Mouse (Mus musculus): ENCODE results near the gene Pdap1. TPM values are rescaled to one million over a fixed set of nuclear protein-coding genes. Genes with fewer than 3 reads are reported as not detected.
"Not testable (repeated sequence)": the region's sequence is repeated elsewhere in the genome, so short reads cannot be mapped to it uniquely, and the experiment has no call there.

Gene Pdap1
- total RNA-seq, 2 experiments from 2014 or later = 93.9 to 102 TPM

- intact Hi-C loops (cut with DNase I) = no loop called here
- DNase-seq (ENCODE audit: low spot score in 2 of 2) = no peak
Observed at GRCm38 (mm10) chr5:145123396-145123795, 16.6 kb downstream of the Pdap1 start.

GRCm38 (mm10) chr5:145120921-145121320 is 19.1 kb downstream of the Pdap1 start:
- intact Hi-C loops (cut with DNase I) = no loop called here
- DNase-seq (ENCODE audit: low spot score in 2 of 2) = no peak

GRCm38 (mm10) chr5:145119385-145119784 is 20.7 kb downstream of the Pdap1 start:
- no peak for DNase-seq (ENCODE audit: low spot score in 2 of 2)
- intact Hi-C loops (cut with DNase I) = no loop called here

GRCm38 (mm10) chr5:145118461-145118860 is 21.6 kb downstream of the Pdap1 start:
- no peak for DNase-seq (ENCODE audit: low spot score in 2 of 2)
- intact Hi-C loops (cut with DNase I) = no loop called here

- DNase-seq (ENCODE audit: low spot score in 2 of 2) = no peak
- intact Hi-C loops (cut with DNase I) = no loop called here
Observed at GRCm38 (mm10) chr5:145118005-145118404, 22.0 kb downstream of the Pdap1 start.

DNA sequence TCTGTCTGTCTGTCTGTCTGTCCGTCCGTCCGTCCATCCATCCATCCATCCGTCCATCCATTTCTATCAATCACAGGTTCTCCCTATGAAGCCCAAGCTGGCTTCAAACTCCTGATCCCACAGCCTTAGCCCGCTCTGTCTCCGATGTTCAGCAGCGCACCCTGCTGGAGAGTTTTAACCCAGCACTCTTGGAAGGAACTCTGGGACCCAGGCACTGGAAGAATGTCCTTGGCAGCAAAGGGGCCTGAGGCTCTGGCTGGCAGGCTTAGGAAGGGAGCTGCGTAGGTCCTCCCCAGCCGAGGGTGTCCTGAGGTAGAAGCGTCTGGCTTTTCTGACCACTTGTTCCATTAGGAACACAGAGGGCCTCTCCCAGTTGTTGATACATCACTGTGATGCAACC is 23.1 kb downstream of the Pdap1 start:
- intact Hi-C loops (cut with DNase I) = no loop called here
- DNase-seq (ENCODE audit: low spot score in 2 of 2) = no peak

DNA sequence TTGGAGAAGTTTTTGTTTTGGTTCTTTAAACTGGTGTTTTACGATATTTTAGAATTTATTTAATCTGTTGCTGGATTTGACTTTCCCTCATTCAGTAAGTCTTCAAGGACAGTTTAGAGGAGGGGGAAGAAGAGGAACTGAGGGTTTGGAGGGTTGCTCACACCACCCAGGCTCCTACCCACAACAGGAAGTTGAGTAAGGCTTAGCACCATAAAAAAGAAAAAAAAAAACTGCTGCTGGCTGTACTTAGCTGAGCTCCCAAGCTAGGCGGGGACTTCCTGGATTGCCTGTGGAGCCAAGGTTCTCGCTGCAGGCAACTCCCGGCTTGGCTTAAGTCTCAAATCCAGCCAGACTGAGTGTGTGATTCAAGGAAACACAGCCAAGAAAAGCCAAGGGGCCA is 23.7 kb downstream of the Pdap1 start:
- intact Hi-C loops (cut with DNase I) = no loop called here
- no peak for DNase-seq (ENCODE audit: low spot score in 2 of 2)

GRCm38 (mm10) chr5:145115736-145116135 is 24.3 kb downstream of the Pdap1 start:
- intact Hi-C loops (cut with DNase I) = no loop called here

DNA sequence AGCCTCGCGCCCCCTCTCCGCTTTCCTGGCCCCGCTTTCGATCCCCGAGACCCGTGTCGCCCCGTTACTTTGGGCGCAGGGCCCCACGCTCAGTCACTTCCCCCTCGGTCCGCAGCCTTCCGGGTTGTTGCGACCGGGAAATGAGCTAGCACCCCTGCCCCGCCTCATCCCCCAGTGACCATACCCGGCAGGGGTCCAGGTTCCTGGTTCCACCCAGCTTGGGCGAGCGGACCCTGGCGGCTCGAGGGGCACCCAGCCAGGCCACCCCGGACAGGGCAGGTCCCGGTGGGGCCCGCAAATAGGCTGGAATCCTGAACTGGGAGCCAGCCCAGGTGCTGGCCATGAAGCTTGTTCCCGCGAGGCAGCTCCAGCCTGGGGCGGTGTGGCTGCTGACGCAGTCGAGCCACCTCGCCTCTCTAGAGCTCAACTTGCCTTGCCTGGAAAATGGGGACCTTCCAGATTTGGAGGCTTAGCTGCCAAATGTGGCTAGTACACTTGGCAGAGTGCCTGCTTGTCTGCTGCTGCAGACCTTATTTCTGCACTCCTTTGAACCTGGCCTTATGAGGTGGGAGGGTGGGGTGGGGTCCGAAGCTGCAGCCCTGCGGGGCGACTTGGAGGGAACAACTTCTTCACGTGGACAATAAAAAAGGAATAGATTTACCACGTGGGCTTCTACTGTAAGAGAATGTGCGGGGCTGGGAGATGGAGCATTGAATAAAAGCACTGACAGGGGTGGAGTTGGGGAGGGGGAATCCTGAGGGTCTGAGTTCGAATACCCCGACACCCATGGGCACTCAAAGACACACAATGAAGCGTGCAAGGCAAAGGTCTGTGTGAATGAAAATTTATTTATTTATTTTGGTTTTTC is 25.2 kb downstream of the Pdap1 start:
- intact Hi-C loops (cut with DNase I) = no loop called here

More at GRCm38 (mm10) chr5:145115736-145116135, 24.3 kb downstream of the Pdap1 start:
- DNase-seq (ENCODE audit: low spot score in 2 of 2) = no peak

GRCm38 (mm10) chr5:145114071-145114605 is 25.9 kb downstream of the Pdap1 start, which contains the start of gene Arpc1b:
Gene Arpc1b, plus strand, starts transcription at chr5:145114215.
- DNase-seq (ENCODE audit: low spot score in 2 of 2) = no peak
- intact Hi-C loops (cut with DNase I) = no loop called here

More for the DNA sequence above, 25.2 kb downstream of the Pdap1 start:
- no peak for DNase-seq (ENCODE audit: low spot score in 2 of 2)

DNA sequence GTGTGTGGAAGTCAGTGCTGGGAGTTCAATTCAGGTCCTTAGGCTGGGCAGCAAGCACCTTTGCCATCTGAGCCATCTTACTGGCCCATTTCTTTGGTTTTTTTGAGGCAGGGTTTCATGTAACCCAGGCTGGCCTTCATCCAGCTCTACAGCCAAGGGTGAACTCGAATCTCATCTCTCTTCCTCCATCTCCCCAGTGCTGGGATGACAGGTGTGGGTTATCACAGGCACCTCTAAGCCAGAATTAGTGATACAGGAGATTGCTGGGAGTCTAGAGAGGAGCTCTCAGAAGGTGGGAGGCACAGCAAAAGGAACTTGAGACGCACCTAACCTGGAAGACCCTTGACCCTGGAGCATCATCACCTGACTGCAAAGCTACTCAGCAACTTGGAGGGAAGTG is 26.6 kb downstream of the Pdap1 start:
- intact Hi-C loops (cut with DNase I) = no loop called here
- DNase-seq (ENCODE audit: low spot score in 2 of 2) = no peak

- intact Hi-C loops (cut with DNase I) = no loop called here
Observed at GRCm38 (mm10) chr5:145112566-145112965, 27.5 kb downstream of the Pdap1 start.

GRCm38 (mm10) chr5:145110401-145110800 is 29.6 kb downstream of the Pdap1 start:
- intact Hi-C loops (cut with DNase I) = no loop called here
- DNase-seq (ENCODE audit: low spot score in 2 of 2) = no peak

More at GRCm38 (mm10) chr5:145112566-145112965, 27.5 kb downstream of the Pdap1 start:
- DNase-seq (ENCODE audit: low spot score in 2 of 2) = no peak

DNA sequence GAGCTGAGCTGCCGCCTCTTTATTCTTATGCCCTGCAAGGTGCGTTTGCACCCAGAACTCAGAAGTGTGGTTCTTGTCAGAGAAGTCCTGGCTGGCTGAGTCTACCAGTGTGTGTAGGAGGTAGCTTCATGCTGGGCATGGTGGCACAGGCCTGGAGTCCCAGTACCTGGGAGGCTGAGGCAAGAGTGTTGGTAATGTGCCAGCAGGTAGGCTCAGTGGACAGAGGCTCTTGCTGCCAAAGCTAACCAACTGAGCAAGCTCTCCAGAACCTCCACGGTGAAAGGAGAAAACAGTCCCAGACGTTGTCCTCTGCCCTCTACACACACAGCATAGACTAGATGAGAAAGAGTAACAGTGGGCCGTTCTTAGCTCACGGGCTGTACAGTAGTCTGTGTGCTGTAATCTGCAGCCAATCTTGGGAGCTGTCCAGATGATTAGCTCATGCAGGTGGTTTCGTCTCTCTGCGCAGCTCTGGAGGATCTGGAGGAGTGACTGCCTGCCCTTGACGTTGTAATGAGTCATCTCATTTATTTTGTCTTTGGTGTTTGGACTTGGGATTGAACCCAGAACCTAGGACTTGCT is 34.3 kb downstream of the Pdap1 start:
- no peak for DNase-seq (ENCODE audit: low spot score in 2 of 2)
- intact Hi-C loops (cut with DNase I) = no loop called here

- intact Hi-C loops (cut with DNase I) = no loop called here
- no peak for DNase-seq (ENCODE audit: low spot score in 2 of 2)
Observed at GRCm38 (mm10) chr5:145104328-145104727, 35.7 kb downstream of the Pdap1 start.

- intact Hi-C loops (cut with DNase I) = no loop called here
- DNase-seq (ENCODE audit: low spot score in 2 of 2) = no peak
Observed at GRCm38 (mm10) chr5:145102706-145103105, 37.3 kb downstream of the Pdap1 start.

- DNase-seq (ENCODE audit: low spot score in 2 of 2); intact Hi-C loops (cut with DNase I): not testable (repeated sequence)
Observed at GRCm38 (mm10) chr5:145101451-145101850, 38.6 kb downstream of the Pdap1 start.

GRCm38 (mm10) chr5:145100960-145101359 is 39.1 kb downstream of the Pdap1 start:
- DNase-seq (ENCODE audit: low spot score in 2 of 2) = no peak
- intact Hi-C loops (cut with DNase I) = no loop called here

DNA sequence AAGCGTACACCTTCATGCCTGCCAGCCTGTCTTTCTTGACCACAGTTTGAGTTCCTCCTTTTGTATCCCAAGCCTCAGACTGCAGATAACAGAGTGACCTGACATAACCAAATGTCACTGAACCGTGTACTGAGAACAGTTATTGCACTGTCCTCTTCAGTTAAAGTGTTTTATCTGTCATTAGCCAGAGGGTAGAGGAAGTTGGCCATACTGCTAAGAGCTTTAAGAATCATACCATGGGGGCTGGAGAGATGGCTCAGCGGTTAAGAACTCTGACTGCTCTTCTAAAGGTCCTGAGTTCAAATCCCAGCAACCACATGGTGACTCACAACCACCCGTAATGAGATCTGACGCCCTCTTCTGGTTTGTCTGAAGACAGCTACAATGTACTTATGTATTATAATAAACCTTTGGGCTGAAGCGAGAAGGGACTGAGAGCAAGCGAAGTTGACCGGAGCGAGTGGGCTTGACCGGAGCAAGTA is 41.7 kb downstream of the Pdap1 start:
- intact Hi-C loops (cut with DNase I) = no loop called here
- DNase-seq (ENCODE audit: low spot score in 2 of 2) = no peak

- DNase-seq (ENCODE audit: low spot score in 2 of 2) = no peak
- intact Hi-C loops (cut with DNase I) = no loop called here
Observed at GRCm38 (mm10) chr5:145096195-145096594, 43.8 kb downstream of the Pdap1 start.

DNA sequence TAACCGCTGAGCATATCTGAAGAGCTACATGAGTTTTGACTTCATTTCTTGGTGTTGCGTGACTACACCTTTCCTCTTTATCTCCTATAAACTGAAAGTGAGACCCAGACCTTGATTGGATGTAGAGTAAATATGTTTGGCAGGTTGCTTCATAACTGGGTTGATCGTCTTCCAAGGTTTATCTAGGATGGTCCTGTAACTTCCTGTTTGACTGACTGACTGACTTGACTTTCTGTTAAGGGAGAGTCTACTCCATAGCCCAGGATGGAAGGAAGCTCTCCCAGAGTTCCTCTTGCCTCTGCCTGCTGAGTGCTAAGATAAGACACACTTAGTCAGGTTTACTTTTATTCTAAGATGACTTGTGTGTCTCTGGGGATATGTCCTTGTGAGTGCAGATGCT is 50.2 kb downstream of the Pdap1 start:
- intact Hi-C loops (cut with DNase I) = no loop called here
- no peak for DNase-seq (ENCODE audit: low spot score in 2 of 2)

All from left cerebral cortex, postnatal 36 days (tissue).